Mouse (Mus musculus): Measurements from ENCODE around the gene Rnls. TPM values are rescaled to one million over a fixed set of nuclear protein-coding genes. Genes with fewer than 3 reads are reported as not detected.

Gene Rnls
- polyA plus RNA-seq, 1 experiment from 2014 or later: 1.3 TPM

- 56% methylated on average over 2 of the region's 2 CpGs for WGBS (ENCODE audit: insufficient replicate concordance)
- Histone ChIP-seq H3K9ac (ENCODE audit: low read depth, low read length) (no peak overlapping the region), H3K4me2 (ENCODE audit: low read depth, low read length) (no peak overlapping the region), H3K4me1 (ENCODE audit: control insufficient read depth, low read depth, low read length) (no peaks in the 10 kb centered on the region), H3K27ac (ENCODE audit: low read length) (no peak overlapping the region), H3K36me3 (ENCODE audit: control insufficient read depth, insufficient read depth) (no peaks in the 10 kb centered on the region), H3K9me3 (replicated peaks; ENCODE audit: control insufficient read depth, low read length) (no peaks in the 10 kb centered on the region), H3K4me3 (ENCODE audit: low read depth, low read length) (no peak overlapping the region), H3K27me3 (ENCODE audit: control insufficient read depth, insufficient read depth, low read depth, low read length) (no peaks in the 10 kb centered on the region)
- no peak for ATAC-seq (ENCODE audit: low read depth)
Measured at GRCm38 (mm10) chr19:33270231-33270630, 121.9 kb downstream of the Rnls start.

GRCm38 (mm10) chr19:33268044-33268443 lies 124.1 kb downstream of the Rnls start:
- WGBS (ENCODE audit: insufficient replicate concordance): 74% methylated on average over 14 of the region's 14 CpGs
- Histone ChIP-seq H3K27ac (ENCODE audit: low read length) (no peak overlapping the region), H3K9me3 (replicated peaks; ENCODE audit: control insufficient read depth, low read length) (no peaks in the 10 kb centered on the region), H3K36me3 (ENCODE audit: control insufficient read depth, insufficient read depth) (no peaks in the 10 kb centered on the region), H3K4me2 (ENCODE audit: low read depth, low read length) (no peak overlapping the region), H3K4me1 (ENCODE audit: control insufficient read depth, low read depth, low read length) (no peaks in the 10 kb centered on the region), H3K9ac (ENCODE audit: low read depth, low read length) (no peak overlapping the region), H3K4me3 (ENCODE audit: low read depth, low read length) (no peak overlapping the region), H3K27me3 (ENCODE audit: control insufficient read depth, insufficient read depth, low read depth, low read length) (no peaks in the 10 kb centered on the region)
- ATAC-seq (ENCODE audit: low read depth): no peak

GRCm38 (mm10) chr19:33265245-33265644 lies 126.8 kb downstream of the Rnls start:
- Histone ChIP-seq H3K27ac (ENCODE audit: low read length) (no peak overlapping the region), H3K27me3 (ENCODE audit: control insufficient read depth, insufficient read depth, low read depth, low read length) (no peaks in the 10 kb centered on the region), H3K4me3 (ENCODE audit: low read depth, low read length) (no peak overlapping the region), H3K9me3 (replicated peaks; ENCODE audit: control insufficient read depth, low read length) (no peaks in the 10 kb centered on the region), H3K4me2 (ENCODE audit: low read depth, low read length) (no peak overlapping the region), H3K36me3 (ENCODE audit: control insufficient read depth, insufficient read depth) (no peaks in the 10 kb centered on the region), H3K4me1 (ENCODE audit: control insufficient read depth, low read depth, low read length) (no peaks in the 10 kb centered on the region), H3K9ac (ENCODE audit: low read depth, low read length) (no peak overlapping the region)
- no peak for ATAC-seq (ENCODE audit: low read depth)
- WGBS (ENCODE audit: insufficient replicate concordance): 26% methylated on average over 2 of the region's 2 CpGs

GRCm38 (mm10) chr19:33264224-33264993 lies 127.7 kb downstream of the Rnls start:
- Histone ChIP-seq H3K9me3 (replicated peaks; ENCODE audit: control insufficient read depth, low read length) (no peaks in the 10 kb centered on the region), H3K27me3 (ENCODE audit: control insufficient read depth, insufficient read depth, low read depth, low read length) (no peaks in the 10 kb centered on the region), H3K9ac (ENCODE audit: low read depth, low read length) (no peak overlapping the region), H3K4me1 (ENCODE audit: control insufficient read depth, low read depth, low read length) (no peaks in the 10 kb centered on the region), H3K27ac (ENCODE audit: low read length) (no peak overlapping the region), H3K4me2 (ENCODE audit: low read depth, low read length) (no peak overlapping the region), H3K36me3 (ENCODE audit: control insufficient read depth, insufficient read depth) (no peaks in the 10 kb centered on the region), H3K4me3 (ENCODE audit: low read depth, low read length) (no peak overlapping the region)
- no peak for ATAC-seq (ENCODE audit: low read depth)
- 29% methylated on average over 3 of the region's 3 CpGs for WGBS (ENCODE audit: insufficient replicate concordance)

- Histone ChIP-seq H3K4me3 (ENCODE audit: low read depth, low read length) (no peak overlapping the region), H3K36me3 (ENCODE audit: control insufficient read depth, insufficient read depth) (no peaks in the 10 kb centered on the region), H3K4me2 (ENCODE audit: low read depth, low read length) (no peak overlapping the region), H3K27ac (ENCODE audit: low read length) (no peak overlapping the region), H3K27me3 (ENCODE audit: control insufficient read depth, insufficient read depth, low read depth, low read length) (no peaks in the 10 kb centered on the region), H3K4me1 (ENCODE audit: control insufficient read depth, low read depth, low read length) (no peaks in the 10 kb centered on the region), H3K9ac (ENCODE audit: low read depth, low read length) (no peak overlapping the region), H3K9me3 (replicated peaks; ENCODE audit: control insufficient read depth, low read length) (no peaks in the 10 kb centered on the region)
- 18% methylated on average over 2 of the region's 2 CpGs for WGBS (ENCODE audit: insufficient replicate concordance)
- no peak for ATAC-seq (ENCODE audit: low read depth)
Measured at GRCm38 (mm10) chr19:33262421-33262820, 129.7 kb downstream of the Rnls start.

DNA sequence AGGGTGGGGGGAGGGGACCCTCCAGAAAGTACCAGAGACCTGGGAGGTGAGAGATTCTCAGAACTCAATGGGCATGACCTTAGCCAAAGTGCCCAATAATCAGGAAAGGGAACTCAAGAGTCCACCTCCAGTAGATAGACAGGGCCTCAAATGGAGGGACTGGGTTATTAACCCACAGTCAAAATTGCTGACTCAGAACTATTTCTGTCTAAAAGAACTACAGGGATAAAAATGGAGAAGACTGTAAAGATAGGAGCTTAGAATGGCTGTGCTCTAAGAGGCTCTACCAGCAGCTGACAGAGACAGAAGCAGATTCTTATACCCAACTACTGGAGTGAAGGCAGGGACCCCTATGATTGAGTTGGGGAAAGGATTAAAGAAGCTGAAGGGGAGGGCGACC lies 132.9 kb downstream of the Rnls start:
- Histone ChIP-seq H3K4me1 (ENCODE audit: control insufficient read depth, low read depth, low read length) (no peaks in the 10 kb centered on the region), H3K9me3 (replicated peaks; ENCODE audit: control insufficient read depth, low read length) (no peaks in the 10 kb centered on the region), H3K36me3 (ENCODE audit: control insufficient read depth, insufficient read depth) (no peaks in the 10 kb centered on the region), H3K27me3 (ENCODE audit: control insufficient read depth, insufficient read depth, low read depth, low read length) (no peaks in the 10 kb centered on the region), H3K4me2 (ENCODE audit: low read depth, low read length) (no peak overlapping the region), H3K9ac (ENCODE audit: low read depth, low read length) (no peak overlapping the region), H3K27ac (ENCODE audit: low read length) (no peak overlapping the region), H3K4me3 (ENCODE audit: low read depth, low read length) (no peak overlapping the region)
- no peak for ATAC-seq (ENCODE audit: low read depth)
- 57% methylated on average over 1 of the region's 1 CpGs for WGBS (ENCODE audit: insufficient replicate concordance)

DNA sequence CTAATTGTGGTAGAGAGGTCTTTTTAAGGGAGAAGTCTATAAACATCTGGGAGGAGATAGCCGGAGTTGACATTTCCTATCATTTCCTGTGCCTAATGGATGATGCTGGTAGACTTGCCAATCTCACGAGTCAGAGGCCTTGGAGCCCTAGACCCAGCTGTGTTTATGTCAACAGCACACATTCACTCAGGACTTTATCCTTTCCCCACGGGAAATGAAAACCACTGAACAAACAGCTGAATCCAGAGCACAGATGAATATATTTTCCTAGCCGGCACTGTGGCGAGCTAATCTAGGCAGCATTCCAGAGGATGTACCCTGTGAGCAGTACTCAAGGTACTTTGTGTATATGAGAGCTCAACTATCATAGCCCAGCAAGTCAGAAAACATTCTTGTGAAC lies 138.2 kb downstream of the Rnls start:
- ATAC-seq (ENCODE audit: low read depth): no peak
- 36% methylated on average over 5 of the region's 5 CpGs for WGBS (ENCODE audit: insufficient replicate concordance)

GRCm38 (mm10) chr19:33252226-33252625 lies 139.9 kb downstream of the Rnls start:
- WGBS (ENCODE audit: insufficient replicate concordance): 62% methylated on average over 5 of the region's 5 CpGs
- Histone ChIP-seq H3K27me3 (ENCODE audit: control insufficient read depth, insufficient read depth, low read depth, low read length) (no peaks in the 10 kb centered on the region), H3K9me3 (replicated peaks; ENCODE audit: control insufficient read depth, low read length) (no peaks in the 10 kb centered on the region), H3K4me3 (ENCODE audit: low read depth, low read length) (no peak overlapping the region), H3K9ac (ENCODE audit: low read depth, low read length) (no peak overlapping the region), H3K36me3 (ENCODE audit: control insufficient read depth, insufficient read depth) (no peaks in the 10 kb centered on the region), H3K27ac (ENCODE audit: low read length) (no peak overlapping the region), H3K4me1 (ENCODE audit: control insufficient read depth, low read depth, low read length) (no peaks in the 10 kb centered on the region), H3K4me2 (ENCODE audit: low read depth, low read length) (no peak overlapping the region)
- ATAC-seq (ENCODE audit: low read depth): no peak

More for the DNA sequence above, 138.2 kb downstream of the Rnls start:
- Histone ChIP-seq H3K27ac (ENCODE audit: low read length) (no peak overlapping the region), H3K9me3 (replicated peaks; ENCODE audit: control insufficient read depth, low read length) (no peaks in the 10 kb centered on the region), H3K27me3 (ENCODE audit: control insufficient read depth, insufficient read depth, low read depth, low read length) (no peaks in the 10 kb centered on the region), H3K9ac (ENCODE audit: low read depth, low read length) (no peak overlapping the region), H3K4me3 (ENCODE audit: low read depth, low read length) (no peak overlapping the region), H3K4me1 (ENCODE audit: control insufficient read depth, low read depth, low read length) (no peaks in the 10 kb centered on the region), H3K36me3 (ENCODE audit: control insufficient read depth, insufficient read depth) (no peaks in the 10 kb centered on the region), H3K4me2 (ENCODE audit: low read depth, low read length) (no peak overlapping the region)

DNA sequence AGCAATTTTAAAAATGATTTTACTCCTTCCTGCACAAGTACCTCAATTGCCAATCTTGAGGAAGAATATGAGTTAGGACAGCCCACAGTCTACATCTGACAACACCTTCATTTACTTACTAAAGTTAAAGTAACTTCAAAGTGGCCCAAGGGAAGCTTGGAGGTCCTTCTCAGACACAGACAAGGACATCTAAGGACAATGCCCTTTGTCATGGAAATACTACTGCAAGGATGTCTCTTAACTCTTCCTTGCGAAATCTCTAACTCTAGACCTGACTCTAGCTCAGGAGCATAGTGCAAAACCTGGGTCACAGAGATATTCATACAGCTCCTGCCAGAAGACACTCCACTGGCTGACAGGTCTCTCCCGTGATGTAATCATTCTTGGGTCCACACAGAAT lies 147.9 kb downstream of the Rnls start:
- H3K4me2 ChIP-seq (ENCODE audit: low read depth, low read length): no peak overlapping the region
- no peaks in the 10 kb centered on the region; the same call in 1 of the 2 replicates for H3K9me3 ChIP-seq (replicated peaks; ENCODE audit: control insufficient read depth, low read length)
- H3K36me3 ChIP-seq (ENCODE audit: control insufficient read depth, insufficient read depth): no peaks in the 10 kb centered on the region
- WGBS (ENCODE audit: insufficient replicate concordance): 53% methylated on average over 2 of the region's 2 CpGs
- no peak for ATAC-seq (ENCODE audit: low read depth)
- H3K9ac ChIP-seq (ENCODE audit: low read depth, low read length): no peak overlapping the region
- H3K4me1 ChIP-seq (ENCODE audit: control insufficient read depth, low read depth, low read length): no peaks in the 10 kb centered on the region
- no peaks in the 10 kb centered on the region for H3K27me3 ChIP-seq (ENCODE audit: control insufficient read depth, insufficient read depth, low read depth, low read length)
- H3K4me3 ChIP-seq (ENCODE audit: low read depth, low read length): no peak overlapping the region
- H3K27ac ChIP-seq (ENCODE audit: low read length): no peak overlapping the region

Measured in liver, embryonic 16.5 days (tissue).